Mouse (Mus musculus): Measurements from ENCODE around the gene Olfr114.

- TF ChIP-seq POLR2A (IDR thresholded peaks at IDR 0.05; ENCODE audit: control insufficient read depth, extremely low read depth, insufficient read depth, low read length, poor library complexity) = no peak
- no peak for TF ChIP-seq CTCF (IDR thresholded peaks at IDR 0.05; ENCODE audit: borderline replicate concordance, control insufficient read depth, extremely low read depth, insufficient read depth, low read length, poor library complexity)
These were observed at the start of gene Olfr114 for GRCm38 (mm10) chr17:37592643-37593042.
